Comparison of ENCODE assay signal across 18 mouse cellular contexts in genomic region chr2:61483820-61484219, GRCm38 (mm10).
DNase-seq lines count a peak whose midpoint lies in the region; ATAC-seq lines count a peak whose summit lies in the region.
"Had no signal": no experiment of that assay in that cellular context is flagged by ENCODE, and none has a peak within 500 bp of the region (broad histone marks: within the 10 kb centered on the region; RNA-seq: fewer than 3 reads in every experiment).

No protein-coding gene starts in this region.

- ATAC-seq in inflammation-experienced regulatory T-cells, adult 6 months = peak; percentile 94
- ATAC-seq: forebrain, postnatal 0 days; hindbrain, embryonic 16.5 days; liver, postnatal 0 days had no signal

- peak; percentile 18 for DNase-seq in thymus, postnatal 25 days
- DNase-seq in thymus, adult 18-20 months = no peak
- DNase-seq in MEL-GATA-1-ER (ENCODE audit: extremely low read depth, low read depth) = peak; percentile 59
- no peak for DNase-seq in kidney, adult 8-10 months
- no peak for DNase-seq in embryo, embryonic 10 days (ENCODE audit: low spot score)
- no peak for DNase-seq in gastrocnemius, postnatal 10 days
- DNase-seq: adrenal gland, adult 8-10 months; cerebellum, adult 9-11 months; forebrain, postnatal 0 days; heart, adult 11 months; heart, postnatal 14 days; kidney, adult 11 months; kidney, postnatal 10 days; liver, postnatal 0 days; lung, postnatal 10 days; right cerebral cortex, postnatal 4 days had no signal

Comparison
In these comparisons a context has a peak if more than half of its experiments do, and no peak if none do; other contexts are left out.
1. DNase-seq: peak in thymus, postnatal 25 days (single experiment) and MEL-GATA-1-ER (single experiment); none in thymus, adult 18-20 months (0 of 2), kidney, adult 8-10 months (0 of 2), embryo, embryonic 10 days (single experiment) and gastrocnemius, postnatal 10 days (single experiment).